ENCODE assay signal across 17 mouse cellular contexts in genomic region chr4:109080118-109080517, GRCm38 (mm10).
A peak's percentile ranks its signal among the peaks of the same experiment; 100 is the strongest.
DNase-seq lines count a peak whose midpoint lies in the region; ATAC-seq and TF ChIP-seq lines count a peak whose summit lies in the region.
"Had no signal": no experiment of that assay in that cellular context is flagged by ENCODE, and none has a peak within 500 bp of the region (broad histone marks: within the 10 kb centered on the region; RNA-seq: fewer than 3 reads in every experiment).

No protein-coding gene starts in this region.

- peaks cover 17% of the 10 kb centered on the region for H3K36me3 ChIP-seq in kidney, adult 2 months (ENCODE audit: control insufficient read depth, insufficient read depth, low read length)
- H3K36me3 ChIP-seq in liver, adult 2 months (ENCODE audit: control insufficient read depth, insufficient read depth, low read length), result peaks cover 85% of the 10 kb centered on the region
- peaks cover 55% of the 10 kb centered on the region for H3K36me3 ChIP-seq in liver, postnatal 0 days (replicated peaks; ENCODE audit: insufficient read depth, low read length)
- peaks cover 24% of the 10 kb centered on the region for H3K36me3 ChIP-seq in lung, postnatal 0 days (ENCODE audit: insufficient read depth, low read length)
- H3K36me3 ChIP-seq in heart, embryonic 11.5 days (ENCODE audit: control insufficient read depth, insufficient read depth, low read length), result no peaks in the 10 kb centered on the region; the same call in 1 of the 2 replicates

- no peak overlapping the region for H3K9ac ChIP-seq in liver, adult 2 months (ENCODE audit: low read depth, low read length)
- no peak overlapping the region for H3K9ac ChIP-seq in liver, postnatal 0 days (replicated peaks)
- H3K9ac ChIP-seq in lung, postnatal 0 days (replicated peaks; ENCODE audit: low read depth), result no peak overlapping the region
- H3K9ac ChIP-seq in heart, embryonic 11.5 days (ENCODE audit: low read depth, low read length), result no peak overlapping the region
- H3K9ac ChIP-seq: liver, embryonic 13.5 days had no signal

- H3K4me3 ChIP-seq in kidney, adult 2 months (ENCODE audit: insufficient read depth, low read depth, low read length), result no peak overlapping the region
- no peak overlapping the region for H3K4me3 ChIP-seq in liver, adult 2 months (ENCODE audit: insufficient read depth, low read depth, low read length)
- no peak overlapping the region for H3K4me3 ChIP-seq in liver, postnatal 0 days (ENCODE audit: low read depth, low read length)
- H3K4me3 ChIP-seq in lung, postnatal 0 days (ENCODE audit: low read depth, low read length), result no peak overlapping the region
- no peak overlapping the region for H3K4me3 ChIP-seq in heart, embryonic 11.5 days (ENCODE audit: low read depth, low read length)
- H3K4me3 ChIP-seq: erythroblast, embryonic 14.5 days; hindbrain, embryonic 10.5 days; liver, embryonic 13.5 days had no signal

- H3K27me3 ChIP-seq in kidney, adult 2 months (replicated peaks; ENCODE audit: control insufficient read depth, insufficient read depth, low read length), result no peaks in the 10 kb centered on the region
- no peaks in the 10 kb centered on the region for H3K27me3 ChIP-seq in liver, adult 2 months (ENCODE audit: control insufficient read depth, insufficient read depth, low read length)
- H3K27me3 ChIP-seq in liver, postnatal 0 days (ENCODE audit: insufficient read depth, low read length), result no peaks in the 10 kb centered on the region
- no peaks in the 10 kb centered on the region for H3K27me3 ChIP-seq in lung, postnatal 0 days (replicated peaks; ENCODE audit: insufficient read depth, low read length)
- H3K27me3 ChIP-seq in heart, embryonic 11.5 days (ENCODE audit: control insufficient read depth, insufficient read depth, low read length), result no peaks in the 10 kb centered on the region
- H3K27me3 ChIP-seq: liver, embryonic 13.5 days; Patski had no signal

- TF ChIP-seq POLR2A in kidney, adult 2 months (IDR thresholded peaks at IDR 0.05; ENCODE audit: low read depth, low read length), result no peak
- TF ChIP-seq POLR2A in liver, adult 2 months (IDR thresholded peaks at IDR 0.05; ENCODE audit: extremely low read depth, insufficient read depth, low read length), result no peak
- no peak for TF ChIP-seq POLR2A in brain, embryonic 14.5 days (IDR thresholded peaks at IDR 0.05; ENCODE audit: borderline replicate concordance, extremely low read depth, insufficient read depth, insufficient read length, poor library complexity, severe bottlenecking)

- 45% methylated on average over 5 of the region's 5 CpGs for WGBS in kidney, adult 2 months
- WGBS in liver, adult 2 months, result 74% methylated on average over 5 of the region's 5 CpGs
- 73% methylated on average over 5 of the region's 5 CpGs for WGBS in liver, postnatal 0 days (ENCODE audit: insufficient replicate concordance)
- WGBS in lung, postnatal 0 days, result 36% methylated on average over 5 of the region's 5 CpGs
- 66% methylated on average over 5 of the region's 5 CpGs for WGBS in heart, embryonic 11.5 days (ENCODE audit: insufficient replicate concordance)

- H3K27ac ChIP-seq in kidney, adult 2 months (ENCODE audit: insufficient read depth, low read depth, low read length), result peak overlapping the region; percentile 94
- peak overlapping the region; percentile 12; the same call in 1 of the 2 replicates for H3K27ac ChIP-seq in liver, adult 2 months (replicated peaks; ENCODE audit: insufficient read depth, low read depth, low read length)
- no peak overlapping the region for H3K27ac ChIP-seq in liver, postnatal 0 days (ENCODE audit: low read depth)
- peak overlapping the region; percentile 73 for H3K27ac ChIP-seq in lung, postnatal 0 days (ENCODE audit: low read length)
- H3K27ac ChIP-seq in heart, embryonic 11.5 days (ENCODE audit: low read depth, low read length), result no peak overlapping the region
- H3K27ac ChIP-seq: hindbrain, embryonic 10.5 days; liver, embryonic 13.5 days had no signal

- peaks cover 11% of the 10 kb centered on the region for H3K4me1 ChIP-seq in kidney, adult 2 months (ENCODE audit: control insufficient read depth, insufficient read depth, low read length)
- H3K4me1 ChIP-seq in liver, adult 2 months (ENCODE audit: control insufficient read depth, insufficient read depth, low read length), result peaks cover 3% of the 10 kb centered on the region
- no peaks in the 10 kb centered on the region for H3K4me1 ChIP-seq in liver, postnatal 0 days (ENCODE audit: insufficient read depth)
- H3K4me1 ChIP-seq in lung, postnatal 0 days (ENCODE audit: insufficient read depth, low read depth, low read length), result peaks cover 9% of the 10 kb centered on the region; the same call in 1 of the 2 replicates
- H3K4me1 ChIP-seq in heart, embryonic 11.5 days (ENCODE audit: control insufficient read depth, insufficient read depth, low read length), result no peaks in the 10 kb centered on the region
- H3K4me1 ChIP-seq: hindbrain, embryonic 10.5 days; liver, embryonic 13.5 days had no signal

- no peaks in the 10 kb centered on the region for H3K9me3 ChIP-seq in liver, postnatal 0 days (ENCODE audit: low read length)
- no peaks in the 10 kb centered on the region for H3K9me3 ChIP-seq in lung, postnatal 0 days (ENCODE audit: low read length)
- H3K9me3 ChIP-seq in heart, embryonic 11.5 days (replicated peaks; ENCODE audit: control insufficient read depth, low read length), result no peaks in the 10 kb centered on the region
- H3K9me3 ChIP-seq: hindbrain, embryonic 10.5 days; liver, embryonic 13.5 days had no signal

- TF ChIP-seq EP300 in liver, postnatal 0 days (IDR thresholded peaks at IDR 0.05; ENCODE audit: low read depth), result no peak
- no peak for TF ChIP-seq EP300 in lung, postnatal 0 days (IDR thresholded peaks at IDR 0.05)

- no peak for DNase-seq in kidney, adult 2 months
- no peak for DNase-seq in kidney, postnatal 10 days
- DNase-seq in liver, adult 2 months (ENCODE audit: extremely low read depth, low read depth, low spot score), result no peak
- no peak for DNase-seq in liver, postnatal 0 days
- DNase-seq in brain, embryonic 14.5 days (ENCODE audit: low read depth), result peak; percentile 6
- DNase-seq in lung, postnatal 0 days (ENCODE audit: low spot score), result peak; percentile 75
- no peak for DNase-seq in cerebellum, postnatal 10 days
- DNase-seq: adrenal gland, postnatal 36 days; cerebellum, adult 8-10 months; liver, embryonic 13.5 days; midbrain, embryonic 14.5 days; spleen, adult 18-20 months had no signal

- no peak for ATAC-seq in liver, postnatal 0 days
- ATAC-seq in lung, postnatal 0 days, result peak; percentile 85
- ATAC-seq in heart, embryonic 11.5 days (replicated peaks; ENCODE audit: insufficient number of reproducible peaks, low FRiP score, low TSS enrichment), result no peak; the same call in 1 of the 2 replicates
- ATAC-seq: forebrain, embryonic 14.5 days; Patski had no signal

- peaks cover 18% of the 10 kb centered on the region for H3K79me2 ChIP-seq in liver, adult 2 months (ENCODE audit: control insufficient read depth, insufficient read depth, low read length)

- TF ChIP-seq CTCF in kidney, adult 2 months (conservative IDR thresholded peaks at IDR 0.05; ENCODE audit: insufficient read depth, insufficient read length, low read depth, low read length), result no peak
- TF ChIP-seq CTCF in liver, adult 2 months (IDR thresholded peaks at IDR 0.05; ENCODE audit: low read depth, low read length), result no peak
- TF ChIP-seq CTCF in liver, postnatal 0 days (IDR thresholded peaks at IDR 0.05; ENCODE audit: low read depth), result no peak
- no peak for TF ChIP-seq CTCF in brain, embryonic 14.5 days (IDR thresholded peaks at IDR 0.05; ENCODE audit: borderline replicate concordance, extremely low read depth, insufficient read depth, insufficient read length)
- no peak for TF ChIP-seq CTCF in lung, postnatal 0 days (IDR thresholded peaks at IDR 0.05)

- no peak overlapping the region for H3K4me2 ChIP-seq in liver, postnatal 0 days (ENCODE audit: low read depth, low read length)
- no peak overlapping the region for H3K4me2 ChIP-seq in lung, postnatal 0 days (replicated peaks; ENCODE audit: low read depth, low read length)
- H3K4me2 ChIP-seq in heart, embryonic 11.5 days, result no peak overlapping the region
- H3K4me2 ChIP-seq: liver, embryonic 13.5 days had no signal

Comparison
In these comparisons a context has a peak if more than half of its experiments do, and no peak if none do; other contexts are left out.
1. H3K27ac ChIP-seq: peak in kidney, adult 2 months (single experiment), liver, adult 2 months (single experiment) and lung, postnatal 0 days (single experiment); none in liver, postnatal 0 days (single experiment) and heart, embryonic 11.5 days (single experiment).
2. DNase-seq: peak in brain, embryonic 14.5 days (single experiment) and lung, postnatal 0 days (single experiment); none in kidney, adult 2 months (single experiment), kidney, postnatal 10 days (single experiment), liver, adult 2 months (single experiment), liver, postnatal 0 days (single experiment) and cerebellum, postnatal 10 days (0 of 2).